Mouse (Mus musculus): ENCODE results near the gene Cbr4. TPM values are rescaled to one million over a fixed set of nuclear protein-coding genes. Genes with fewer than 3 reads are reported as not detected.
A peak's percentile ranks its signal among the peaks of the same experiment; 100 is the strongest.

The Cbr4 gene
- polyA plus RNA-seq (2014; fragmentation: Nextera tagmentation; extraction: Ambion mirVana) = 29.9 and 33.3 TPM in 2 replicates

DNA sequence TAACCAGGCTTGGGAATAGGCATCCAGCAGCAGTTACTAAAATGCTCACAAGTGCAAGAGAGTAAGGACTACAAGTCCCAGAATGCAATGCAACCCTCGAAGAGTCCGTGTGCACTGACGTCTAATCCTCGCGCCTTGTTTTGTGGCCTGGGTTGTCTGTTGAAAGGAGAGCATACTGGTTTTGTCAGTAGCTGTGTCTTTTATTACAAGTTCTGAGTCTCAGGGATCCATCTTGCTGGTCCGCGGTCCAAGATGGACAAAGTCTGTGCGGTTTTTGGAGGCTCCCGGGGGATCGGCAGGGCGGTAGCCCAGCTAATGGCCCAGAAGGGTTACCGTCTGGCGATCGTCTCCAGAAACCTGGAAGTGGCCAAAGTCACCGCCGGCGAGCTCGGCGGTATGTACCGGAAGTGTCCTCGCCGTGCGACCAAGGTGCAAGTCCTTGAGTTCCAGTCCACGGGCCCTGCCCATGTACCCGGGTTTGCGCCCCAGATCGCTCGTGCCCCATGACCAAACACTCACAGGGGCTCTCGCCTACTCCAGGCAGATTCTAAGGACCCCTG is at the start of gene Cbr4:
Gene Cbr4, plus strand, starts transcription at position 138 of the 560 bp plus-strand sequence.
- no peaks in the 10 kb centered on the region for H3K27me3 ChIP-seq (ENCODE audit: control insufficient read depth, insufficient read depth, low read length)
- H3K9ac ChIP-seq (replicated peaks; ENCODE audit: low read depth, low read length) = peak within 1 kb of the TSS; percentile 81
- no peaks in the 10 kb centered on the region for H3K36me3 ChIP-seq (ENCODE audit: control insufficient read depth, insufficient read depth, low read length)
- ATAC-seq (ENCODE audit: insufficient number of reproducible peaks, insufficient read depth, low FRiP score, low read depth) = peak; percentile 95
- H3K9me3 ChIP-seq (ENCODE audit: control insufficient read depth, low read depth, low read length) = no peaks in the 10 kb centered on the region
- WGBS = 1% methylated on average over 29 of the region's 29 CpGs
- peaks cover 5% of the 10 kb centered on the region; the same call in 1 of the 2 replicates for H3K4me1 ChIP-seq (ENCODE audit: control insufficient read depth, insufficient read depth, low read length)
- peak within 1 kb of the TSS; percentile 93 for H3K27ac ChIP-seq (ENCODE audit: low read length)
- H3K4me2 ChIP-seq (replicated peaks; ENCODE audit: low read depth, low read length) = peak within 1 kb of the TSS; percentile 77
- H3K4me3 ChIP-seq (ENCODE audit: low read depth, low read length) = peak within 1 kb of the TSS; percentile 63

- Histone ChIP-seq H3K9me3 (ENCODE audit: control insufficient read depth, low read depth, low read length) (peaks cover 12% of the 10 kb centered on the region), H3K27ac (ENCODE audit: low read length) (no peak overlapping the region), H3K9ac (replicated peaks; ENCODE audit: low read depth, low read length) (no peak overlapping the region), H3K4me1 (ENCODE audit: control insufficient read depth, insufficient read depth, low read length) (no peaks in the 10 kb centered on the region), H3K4me2 (replicated peaks; ENCODE audit: low read depth, low read length) (no peak overlapping the region), H3K36me3 (ENCODE audit: control insufficient read depth, insufficient read depth, low read length) (no peaks in the 10 kb centered on the region), H3K4me3 (ENCODE audit: low read depth, low read length) (no peak overlapping the region), H3K27me3 (ENCODE audit: control insufficient read depth, insufficient read depth, low read length) (no peaks in the 10 kb centered on the region)
- ATAC-seq (ENCODE audit: insufficient number of reproducible peaks, insufficient read depth, low FRiP score, low read depth) = no peak
- WGBS = 91% methylated on average over 3 of the region's 3 CpGs
Measured at GRCm38 (mm10) chr8:61442988-61443387, 44.5 kb upstream of the Cbr4 start.

DNA sequence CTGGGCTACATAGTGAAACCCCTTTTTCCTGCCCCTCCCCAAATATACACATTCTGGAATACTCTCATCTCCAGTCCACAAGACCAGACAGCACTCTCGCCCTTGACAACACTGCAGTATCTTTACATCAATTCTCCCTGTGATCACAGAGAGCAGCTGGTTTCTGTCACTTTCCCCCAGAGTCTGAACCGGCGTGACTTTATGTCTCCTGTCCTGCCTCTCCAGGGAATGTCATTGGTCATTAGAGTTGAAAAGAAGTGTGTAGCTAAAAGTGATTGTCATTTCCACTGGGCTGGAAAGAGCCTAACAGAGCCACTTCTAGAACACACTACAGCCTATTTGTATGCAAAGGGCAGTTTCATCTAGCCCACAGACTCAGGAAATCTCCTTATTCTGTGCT is 43.2 kb upstream of the Cbr4 start:
- Histone ChIP-seq H3K27me3 (ENCODE audit: control insufficient read depth, insufficient read depth, low read length) (no peaks in the 10 kb centered on the region), H3K36me3 (ENCODE audit: control insufficient read depth, insufficient read depth, low read length) (no peaks in the 10 kb centered on the region), H3K9ac (replicated peaks; ENCODE audit: low read depth, low read length) (no peak overlapping the region), H3K4me2 (replicated peaks; ENCODE audit: low read depth, low read length) (no peak overlapping the region), H3K4me1 (ENCODE audit: control insufficient read depth, insufficient read depth, low read length) (no peaks in the 10 kb centered on the region), H3K9me3 (ENCODE audit: control insufficient read depth, low read depth, low read length) (peaks cover 12% of the 10 kb centered on the region), H3K27ac (ENCODE audit: low read length) (no peak overlapping the region), H3K4me3 (ENCODE audit: low read depth, low read length) (no peak overlapping the region)
- 38% methylated on average over 3 of the region's 3 CpGs for WGBS
- no peak for ATAC-seq (ENCODE audit: insufficient number of reproducible peaks, insufficient read depth, low FRiP score, low read depth)

DNA sequence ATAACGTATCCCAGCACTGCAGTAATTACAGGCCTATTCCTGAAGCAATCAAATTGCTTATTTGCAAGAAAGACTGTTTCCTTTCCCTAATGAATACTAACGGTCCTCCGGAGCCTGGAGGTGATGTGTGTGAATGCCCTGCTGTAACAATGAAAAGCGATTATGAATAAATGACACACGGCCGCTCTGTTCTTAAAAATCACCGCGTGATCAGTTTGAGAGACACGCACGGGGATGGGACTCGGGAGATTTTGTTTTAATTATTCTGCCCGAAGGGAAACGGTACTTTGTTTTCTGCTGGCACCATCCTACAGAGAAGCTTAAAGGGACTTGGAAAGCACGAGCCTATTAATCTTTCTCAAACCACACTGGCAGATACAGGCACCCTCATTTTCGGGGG is 41.2 kb upstream of the Cbr4 start:
- H3K27ac ChIP-seq (ENCODE audit: low read length) = no peak overlapping the region
- ATAC-seq (ENCODE audit: insufficient number of reproducible peaks, insufficient read depth, low FRiP score, low read depth) = no peak
- no peaks in the 10 kb centered on the region for H3K4me1 ChIP-seq (ENCODE audit: control insufficient read depth, insufficient read depth, low read length)
- no peaks in the 10 kb centered on the region; the same call in none of the 2 replicates for H3K9me3 ChIP-seq (ENCODE audit: control insufficient read depth, low read depth, low read length)
- no peaks in the 10 kb centered on the region for H3K27me3 ChIP-seq (ENCODE audit: control insufficient read depth, insufficient read depth, low read length)
- H3K4me3 ChIP-seq (ENCODE audit: low read depth, low read length) = no peak overlapping the region
- no peaks in the 10 kb centered on the region for H3K36me3 ChIP-seq (ENCODE audit: control insufficient read depth, insufficient read depth, low read length)
- WGBS = 51% methylated on average over 15 of the region's 15 CpGs
- H3K4me2 ChIP-seq (replicated peaks; ENCODE audit: low read depth, low read length) = no peak overlapping the region; the same call in 1 of the 2 replicates
- H3K9ac ChIP-seq (replicated peaks; ENCODE audit: low read depth, low read length) = no peak overlapping the region

- peak; percentile 53; the same call in 1 of the 2 replicates for ATAC-seq (ENCODE audit: insufficient number of reproducible peaks, insufficient read depth, low FRiP score, low read depth)
- Histone ChIP-seq H3K4me3 (ENCODE audit: low read depth, low read length) (no peak overlapping the region), H3K27ac (ENCODE audit: low read length) (no peak overlapping the region), H3K36me3 (ENCODE audit: control insufficient read depth, insufficient read depth, low read length) (no peaks in the 10 kb centered on the region), H3K4me1 (ENCODE audit: control insufficient read depth, insufficient read depth, low read length) (no peaks in the 10 kb centered on the region), H3K9me3 (ENCODE audit: control insufficient read depth, low read depth, low read length) (no peaks in the 10 kb centered on the region), H3K27me3 (ENCODE audit: control insufficient read depth, insufficient read depth, low read length) (no peaks in the 10 kb centered on the region), H3K9ac (replicated peaks; ENCODE audit: low read depth, low read length) (no peak overlapping the region), H3K4me2 (replicated peaks; ENCODE audit: low read depth, low read length) (no peak overlapping the region)
- 55% methylated on average over 2 of the region's 2 CpGs for WGBS
Measured at GRCm38 (mm10) chr8:61448100-61448499, 39.4 kb upstream of the Cbr4 start.

GRCm38 (mm10) chr8:61448881-61449280 is 38.7 kb upstream of the Cbr4 start:
- no peak overlapping the region for H3K9ac ChIP-seq (replicated peaks; ENCODE audit: low read depth, low read length)
- WGBS = 57% methylated on average over 5 of the region's 5 CpGs
- no peak for ATAC-seq (ENCODE audit: insufficient number of reproducible peaks, insufficient read depth, low FRiP score, low read depth)

DNA sequence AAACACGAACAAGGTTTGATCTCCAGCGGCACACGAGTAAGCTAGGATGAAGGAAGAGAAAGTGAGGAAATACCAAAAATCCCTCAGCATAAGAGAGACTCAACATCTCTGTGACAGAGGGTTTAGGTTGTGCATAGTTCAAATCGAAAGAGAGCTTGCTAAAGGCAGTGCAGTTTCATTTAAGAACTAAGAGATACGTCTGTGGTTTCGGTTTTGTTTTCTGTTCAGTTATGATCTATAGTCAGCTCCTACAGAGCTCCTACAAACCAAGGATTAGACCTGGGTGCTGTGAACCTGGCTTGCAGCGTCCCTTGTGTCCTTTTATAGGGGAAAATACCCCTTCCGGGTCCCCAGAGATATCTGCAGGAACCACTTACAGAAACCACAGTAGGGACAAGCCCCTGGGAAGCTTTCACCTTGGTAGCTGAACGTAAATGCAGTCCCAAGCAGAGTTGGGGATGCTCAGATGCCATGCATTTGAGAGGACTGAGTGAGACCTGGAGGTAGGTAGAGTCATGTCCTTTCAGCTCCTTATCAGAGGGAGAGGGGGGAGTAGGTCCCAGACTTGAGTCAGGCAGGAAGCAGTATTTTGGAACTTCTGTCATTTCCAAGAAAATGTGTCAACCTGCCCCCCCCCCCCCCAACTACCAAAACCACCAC is 36.5 kb upstream of the Cbr4 start:
- Histone ChIP-seq H3K27ac (ENCODE audit: low read length) (no peak overlapping the region), H3K4me3 (ENCODE audit: low read depth, low read length) (no peak overlapping the region), H3K4me1 (ENCODE audit: control insufficient read depth, insufficient read depth, low read length) (no peaks in the 10 kb centered on the region), H3K9ac (replicated peaks; ENCODE audit: low read depth, low read length) (no peak overlapping the region), H3K4me2 (replicated peaks; ENCODE audit: low read depth, low read length) (no peak overlapping the region), H3K36me3 (ENCODE audit: control insufficient read depth, insufficient read depth, low read length) (no peaks in the 10 kb centered on the region), H3K27me3 (ENCODE audit: control insufficient read depth, insufficient read depth, low read length) (no peaks in the 10 kb centered on the region), H3K9me3 (ENCODE audit: control insufficient read depth, low read depth, low read length) (no peaks in the 10 kb centered on the region)
- WGBS = 86% methylated on average over 9 of the region's 9 CpGs
- ATAC-seq (ENCODE audit: insufficient number of reproducible peaks, insufficient read depth, low FRiP score, low read depth) = no peak

More at GRCm38 (mm10) chr8:61448881-61449280, 38.7 kb upstream of the Cbr4 start:
- Histone ChIP-seq H3K4me3 (ENCODE audit: low read depth, low read length) (no peak overlapping the region), H3K4me2 (replicated peaks; ENCODE audit: low read depth, low read length) (no peak overlapping the region), H3K9me3 (ENCODE audit: control insufficient read depth, low read depth, low read length) (no peaks in the 10 kb centered on the region), H3K4me1 (ENCODE audit: control insufficient read depth, insufficient read depth, low read length) (no peaks in the 10 kb centered on the region), H3K27ac (ENCODE audit: low read length) (no peak overlapping the region), H3K27me3 (ENCODE audit: control insufficient read depth, insufficient read depth, low read length) (no peaks in the 10 kb centered on the region), H3K36me3 (ENCODE audit: control insufficient read depth, insufficient read depth, low read length) (no peaks in the 10 kb centered on the region)

GRCm38 (mm10) chr8:61451721-61452337 is 35.7 kb upstream of the Cbr4 start:
- Histone ChIP-seq H3K36me3 (ENCODE audit: control insufficient read depth, insufficient read depth, low read length) (no peaks in the 10 kb centered on the region), H3K27me3 (ENCODE audit: control insufficient read depth, insufficient read depth, low read length) (no peaks in the 10 kb centered on the region), H3K9ac (replicated peaks; ENCODE audit: low read depth, low read length) (no peak overlapping the region), H3K4me1 (ENCODE audit: control insufficient read depth, insufficient read depth, low read length) (no peaks in the 10 kb centered on the region), H3K4me3 (ENCODE audit: low read depth, low read length) (no peak overlapping the region), H3K9me3 (ENCODE audit: control insufficient read depth, low read depth, low read length) (no peaks in the 10 kb centered on the region), H3K4me2 (replicated peaks; ENCODE audit: low read depth, low read length) (no peak overlapping the region), H3K27ac (ENCODE audit: low read length) (no peak overlapping the region)
- 74% methylated on average over 8 of the region's 8 CpGs for WGBS
- ATAC-seq (ENCODE audit: insufficient number of reproducible peaks, insufficient read depth, low FRiP score, low read depth) = no peak

Data from stomach, embryonic 14.5 days (tissue).